Mouse (Mus musculus): ENCODE measurements around the gene Ccdc194.

- TF ChIP-seq CTCF (IDR thresholded peaks at IDR 0.05; ENCODE audit: borderline replicate concordance, control insufficient read depth, extremely low read depth, insufficient read depth, low read length, poor library complexity) (no peak), POLR2A (IDR thresholded peaks at IDR 0.05; ENCODE audit: control insufficient read depth, extremely low read depth, insufficient read depth, low read length, poor library complexity) (no peak)
These were observed 13.9 kb downstream of the Ccdc194 start, which contains the start of gene Plvap for GRCm38 (mm10) chr8:71511644-71512043.

Data from thymus, adult 2 months (tissue).